Mouse (Mus musculus) monocyte, adult 5-6 weeks (primary cell): ENCODE measurements around the gene Fosb. TPM values are rescaled to one million over a fixed set of nuclear protein-coding genes. Genes with fewer than 3 reads are reported as not detected.
A peak's percentile ranks its signal among the peaks of the same experiment; 100 is the strongest.

ENCODE experiments used
- ATAC-seq: fragments of 153-309, 156-312 bp; replicated peaks from 2 replicates; pipeline ENCODE4 v1.8.0; 2017; ENCODE audit warnings: mild to moderate bottlenecking; ENCODE audit not compliant: low TSS enrichment, insufficient number of reproducible peaks, severe bottlenecking, poor library complexity, low FRiP score
- total RNA-seq: library from RNA; stranded (forward); fragments of 200-1000, 200-491, 200-594 nt; gene quantifications from 3 replicates; pipeline ENCODE4 v1.2.3, GENCODE M21; 2017

Gene Fosb
- total RNA-seq, 1 experiment from 2014 or later, result 36.9 TPM

- no peak for ATAC-seq
Observed at GRCm38 (mm10) chr7:19309278-19309883, 470 bp downstream of the Fosb start.

- ATAC-seq, result peak; percentile 71
Observed at GRCm38 (mm10) chr7:19308454-19309277, 1.2 kb downstream of the Fosb start.

DNA sequence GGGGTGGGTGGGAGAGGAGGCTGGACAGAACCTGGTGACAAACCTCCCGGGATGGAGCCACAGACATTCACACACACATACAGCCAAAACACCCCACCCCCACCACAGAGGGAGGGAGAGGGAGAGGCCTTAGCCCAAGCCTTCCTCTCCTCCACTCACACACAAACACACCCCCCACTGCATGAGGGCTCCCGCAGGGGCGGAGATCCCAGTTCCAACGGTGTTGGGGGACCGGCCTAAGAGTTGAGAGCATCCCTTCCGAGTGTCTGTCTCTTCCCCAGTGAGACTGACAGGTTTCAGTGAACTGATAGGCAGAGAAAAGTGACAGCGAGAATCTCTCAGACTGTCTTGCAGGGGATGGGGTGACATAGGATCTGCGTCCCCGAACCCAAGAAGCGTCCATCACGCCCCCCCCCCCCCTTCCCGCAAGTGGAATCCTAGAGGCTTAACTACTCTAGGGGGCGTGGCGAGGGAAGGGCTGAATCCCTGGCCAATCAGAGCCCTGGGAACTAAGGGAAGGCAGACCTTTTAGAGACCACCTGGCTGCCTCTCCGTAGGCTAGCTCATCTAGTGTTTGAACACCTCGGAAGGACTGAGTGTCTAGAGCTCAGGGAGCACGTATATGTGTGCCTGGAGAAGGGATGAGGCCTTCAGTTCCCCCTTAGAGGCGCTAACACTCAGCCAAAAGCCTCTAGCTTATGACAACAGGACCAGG, 2.0 kb downstream of the Fosb start:
- ATAC-seq, result no peak; the same call in 1 of the 2 replicates

DNA sequence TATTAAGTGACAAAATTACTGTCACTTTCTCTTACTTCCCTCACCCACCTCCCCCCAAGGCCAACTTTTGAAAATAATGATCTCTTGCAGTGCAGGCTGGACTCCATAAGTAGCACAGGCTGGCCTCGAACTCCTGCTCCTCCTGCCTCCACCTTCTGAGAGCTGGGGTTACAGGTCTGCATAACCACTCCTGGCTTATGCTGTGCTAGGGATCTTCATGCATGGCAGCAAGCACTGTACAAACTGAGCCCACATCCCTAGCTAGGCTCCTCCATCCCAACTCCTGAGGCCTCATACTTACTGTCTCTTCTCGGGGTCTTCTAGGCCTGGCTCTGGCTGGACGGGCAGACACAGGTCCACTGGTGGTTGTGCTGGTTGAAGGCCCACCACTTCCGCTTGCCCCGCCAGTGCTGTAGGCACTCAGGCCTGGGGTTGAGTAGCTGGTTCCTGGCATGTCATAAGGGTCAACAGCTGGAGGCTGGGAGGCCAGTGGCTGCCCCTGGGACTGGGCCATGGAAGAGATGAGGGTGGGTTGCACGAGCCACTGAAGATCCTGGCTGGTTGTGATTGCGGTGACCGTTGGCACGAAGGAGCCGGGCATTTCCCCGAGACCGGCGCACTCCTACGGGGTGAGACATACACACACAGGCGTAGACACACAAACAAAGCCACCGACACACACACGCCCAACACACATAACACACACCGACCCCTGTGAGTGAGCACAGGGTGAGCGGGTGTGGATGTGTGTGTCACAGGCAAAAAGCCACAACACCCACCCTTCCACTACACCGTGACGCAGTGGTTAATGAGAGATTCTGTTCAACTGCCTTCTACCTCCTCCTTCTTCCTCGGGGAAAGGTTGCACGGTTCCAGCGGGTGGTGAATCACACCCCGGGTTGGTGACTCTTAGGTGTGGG, 2.8 kb downstream of the Fosb start:
- ATAC-seq, result no peak

DNA sequence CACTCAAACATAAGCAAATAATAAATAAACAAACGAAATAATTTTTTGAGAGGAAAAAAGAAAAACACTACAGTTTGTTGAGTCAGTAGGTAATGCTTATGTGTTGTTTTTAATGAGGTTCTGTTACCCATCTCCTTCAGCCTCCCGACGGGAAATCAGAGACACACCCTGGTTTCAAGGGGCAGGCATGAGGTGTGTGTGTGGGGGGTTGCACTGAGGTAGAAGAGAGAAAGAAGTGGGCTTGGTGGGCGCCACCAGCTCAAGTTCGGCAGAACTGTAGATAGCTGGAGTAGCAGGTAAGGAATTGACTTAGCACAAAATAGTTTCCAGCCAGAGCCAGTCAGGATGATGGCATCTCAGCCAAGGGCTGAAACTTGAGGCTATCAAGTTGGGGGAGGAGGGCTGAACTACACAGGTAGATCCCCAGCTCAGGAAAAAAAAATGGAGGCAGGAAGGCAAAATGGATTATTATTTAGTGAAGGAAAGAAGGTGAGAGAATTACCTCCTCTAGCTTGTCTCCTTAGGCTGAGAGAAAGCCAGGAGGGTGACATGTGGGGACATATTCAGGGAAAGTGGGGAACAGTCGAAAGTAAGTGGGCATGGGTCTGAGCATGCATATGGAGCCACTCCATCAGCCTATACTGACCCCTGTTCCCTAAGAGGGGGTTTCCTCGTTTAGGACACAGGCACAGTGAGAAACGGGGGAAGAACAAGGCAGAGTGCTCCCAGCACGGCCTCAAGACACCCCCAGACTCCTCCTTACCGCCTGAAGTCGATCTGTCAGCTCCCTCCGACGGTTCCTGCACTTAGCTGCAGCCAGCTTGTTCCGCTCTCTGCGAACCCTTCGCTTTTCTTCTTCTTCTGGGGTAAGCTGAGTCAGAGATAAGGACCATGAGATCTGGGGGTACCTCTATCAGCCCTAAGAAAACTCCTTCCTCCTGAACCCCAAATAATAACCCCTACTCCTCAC, 3.8 kb downstream of the Fosb start:
- no peak for ATAC-seq

DNA sequence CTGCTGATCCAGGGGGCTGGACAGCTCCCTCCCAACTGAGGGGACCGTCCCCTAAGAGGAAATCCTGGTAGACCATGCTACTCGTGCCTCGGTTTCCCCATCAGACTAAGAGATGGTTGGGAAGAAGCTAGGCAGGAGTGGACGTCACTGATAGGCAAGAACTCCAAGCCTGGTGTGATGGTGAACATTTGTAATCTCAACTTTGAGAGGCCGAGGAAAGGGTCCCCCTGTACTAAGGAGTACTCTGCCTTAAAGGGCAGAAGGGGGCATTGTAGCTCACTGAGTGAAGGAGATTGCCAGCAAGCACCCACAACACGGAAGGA, 4.5 kb downstream of the Fosb start:
- ATAC-seq, result no peak

- no peak for ATAC-seq
Observed at GRCm38 (mm10) chr7:19304501-19305412, 5.1 kb downstream of the Fosb start.

GRCm38 (mm10) chr7:19303770-19304169, 6.1 kb downstream of the Fosb start:
- ATAC-seq, result 0 out of 2 replicates have a peak, but pooled peaks have one; percentile 24

DNA sequence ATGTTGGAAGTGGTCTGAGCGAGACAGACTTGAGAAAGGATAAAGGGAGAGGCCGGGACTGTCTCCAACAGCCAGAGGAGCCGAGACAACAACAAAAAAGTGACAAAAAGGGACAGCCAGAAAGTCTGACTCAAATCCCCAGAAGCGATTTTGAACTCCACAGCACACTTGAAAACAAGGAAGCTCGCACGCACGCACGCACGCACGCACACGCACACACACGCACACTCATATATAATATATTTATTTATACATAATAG, 6.9 kb downstream of the Fosb start:
- no peak for ATAC-seq

DNA sequence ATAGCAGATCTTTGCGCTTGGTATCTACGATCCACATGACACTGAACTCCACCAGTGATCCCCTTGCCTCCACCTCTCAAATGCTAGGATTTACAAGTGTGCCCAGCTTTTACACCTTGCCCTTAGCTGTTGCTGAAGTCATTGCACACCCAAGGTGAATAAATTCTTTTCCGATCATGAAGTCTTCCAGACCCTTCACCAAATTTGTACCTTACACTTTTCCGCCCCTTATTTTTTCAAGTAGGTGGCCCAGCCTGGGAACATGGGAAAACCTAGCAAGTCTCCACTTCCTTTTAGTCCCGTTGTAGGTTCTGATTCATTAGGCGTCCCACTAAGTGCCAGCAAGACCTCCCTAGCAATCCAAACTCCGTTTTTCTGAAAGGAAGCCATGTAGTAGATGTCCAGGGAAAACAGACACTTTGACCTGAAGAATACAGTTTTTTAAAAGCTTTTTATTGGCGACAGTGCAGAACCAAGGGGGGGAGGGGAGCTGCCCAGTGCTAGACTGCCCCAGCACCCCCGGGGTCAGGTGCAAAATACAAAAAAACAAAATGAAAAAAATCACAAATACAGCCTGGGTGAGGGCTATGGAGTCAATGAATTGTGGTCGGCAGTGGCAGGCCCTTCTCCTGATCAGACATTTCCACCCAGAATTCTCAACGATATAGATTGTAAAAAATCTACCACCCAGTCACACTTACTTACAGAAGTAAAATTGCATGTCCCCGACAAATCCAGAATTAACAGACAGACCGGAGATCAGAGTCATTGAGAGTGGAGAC, 7.4 kb downstream of the Fosb start:
- ATAC-seq, result no peak

- no peak for ATAC-seq
Observed at GRCm38 (mm10) chr7:19301461-19302263, 8.2 kb downstream of the Fosb start.

- peak; percentile 45 for ATAC-seq
Observed at GRCm38 (mm10) chr7:19300501-19301421, 9.1 kb downstream of the Fosb start.

- ATAC-seq, result no peak
Observed at GRCm38 (mm10) chr7:19299194-19299593, 10.7 kb downstream of the Fosb start.

DNA sequence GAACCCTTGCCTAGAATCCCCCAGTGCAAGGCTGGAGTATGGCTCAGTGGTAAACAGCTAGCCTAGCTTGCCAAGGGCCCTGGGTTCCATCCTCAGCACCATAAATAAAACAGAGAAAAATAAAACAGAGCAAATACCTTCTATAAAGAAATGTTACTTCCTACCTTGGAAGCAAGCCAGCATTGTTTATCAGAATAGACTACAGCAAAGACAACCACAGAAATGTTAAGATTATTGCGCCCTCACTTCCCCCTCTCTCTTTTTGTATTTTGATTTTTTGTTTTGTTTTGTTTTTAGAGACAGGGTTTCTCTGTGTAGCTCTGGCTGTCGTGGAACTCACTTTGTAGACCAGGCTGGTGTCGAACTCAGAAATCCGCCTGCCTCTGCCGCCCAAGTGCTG, 12.1 kb downstream of the Fosb start:
- no peak for ATAC-seq

GRCm38 (mm10) chr7:19297034-19297433, 12.8 kb downstream of the Fosb start:
- no peak for ATAC-seq
